Mouse (Mus musculus) left cerebral cortex, adult 11 months (tissue): Measurements from ENCODE around the gene Adamtsl2.

ENCODE experiments used
- DNase-seq: peaks from one replicate; pipeline ENCODE4 v3.0.0; 2022; ENCODE audit warnings: low spot score

Adamtsl2 gene

DNA sequence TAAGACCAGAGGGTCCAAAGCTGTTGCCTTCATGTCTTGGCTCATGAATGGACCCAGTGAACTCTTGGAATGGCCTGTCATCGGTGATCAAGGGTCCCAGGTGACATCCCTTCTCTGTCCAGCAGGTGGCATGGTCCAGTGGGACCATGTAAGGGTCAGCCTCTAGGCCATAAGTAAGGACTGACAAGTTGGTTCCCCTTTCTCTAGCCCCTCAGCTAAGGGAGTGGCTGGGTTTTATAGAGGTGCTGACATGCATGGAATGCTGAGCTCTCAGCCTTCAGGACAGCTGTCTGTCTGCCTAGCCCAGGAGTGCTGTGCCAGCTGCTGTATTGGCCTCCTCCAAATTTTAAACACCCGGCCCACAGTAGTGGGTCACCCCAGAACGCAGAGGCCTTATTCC, 3.7 kb upstream of the Adamtsl2 start:
- DNase-seq = no peak

DNA sequence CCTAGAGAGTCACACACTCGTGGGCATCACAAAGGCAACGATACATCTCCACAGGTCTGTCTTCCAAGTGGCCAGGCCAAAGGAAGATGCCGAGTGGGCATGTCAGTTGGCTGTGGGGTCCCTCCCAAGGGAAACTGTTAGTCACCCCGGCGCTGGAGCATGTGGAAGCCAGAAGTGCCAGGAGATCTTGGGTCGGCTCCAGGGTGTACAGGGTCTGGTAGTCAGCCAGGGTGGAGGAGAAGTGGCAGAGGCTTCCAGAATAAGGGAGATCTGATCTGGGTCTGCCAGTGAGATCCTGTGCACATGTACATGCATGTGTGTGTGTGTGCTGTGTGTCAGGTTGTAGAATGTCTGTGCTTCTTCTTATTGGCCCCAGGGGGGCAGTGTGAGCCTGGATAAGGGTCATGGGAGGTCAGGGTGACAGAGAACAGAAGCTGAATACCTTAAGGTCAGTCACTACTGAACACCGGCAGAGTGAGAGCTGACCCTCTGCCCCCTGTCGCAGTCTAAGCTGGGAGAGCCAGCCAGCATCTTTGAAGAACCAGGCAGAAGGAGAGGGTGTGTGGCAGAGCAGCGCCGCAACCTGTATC, 1.4 kb upstream of the Adamtsl2 start:
- DNase-seq = no peak

GRCm38 (mm10) chr2:27078312-27078711, 867 bp upstream of the Adamtsl2 start:
- DNase-seq = no peak

GRCm38 (mm10) chr2:27079649-27080048, 470 bp downstream of the Adamtsl2 start:
- no peak for DNase-seq

GRCm38 (mm10) chr2:27083761-27084475, 4.7 kb downstream of the Adamtsl2 start:
- DNase-seq = no peak

- no peak for DNase-seq
Observed at GRCm38 (mm10) chr2:27084963-27085362, 5.8 kb downstream of the Adamtsl2 start.

DNA sequence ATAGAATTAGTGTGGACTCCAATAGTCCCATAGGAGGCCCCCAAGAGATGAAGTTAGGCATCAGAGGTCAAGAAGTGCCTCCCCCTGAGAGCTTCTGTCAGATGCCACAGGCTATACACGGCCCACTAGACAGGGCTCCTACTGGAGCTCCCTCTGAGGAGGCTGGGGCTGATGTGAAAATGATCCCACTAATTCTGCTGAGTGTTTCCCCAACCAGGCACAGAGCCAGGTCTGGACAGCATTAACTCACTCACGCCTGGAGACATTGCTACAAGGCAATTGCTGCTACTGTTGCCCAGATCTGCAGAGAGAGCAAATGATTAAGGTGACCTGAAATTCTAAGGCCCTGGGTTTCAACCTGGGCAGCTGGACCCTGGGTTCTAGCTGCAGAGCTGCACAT, 6.6 kb downstream of the Adamtsl2 start:
- no peak for DNase-seq

DNA sequence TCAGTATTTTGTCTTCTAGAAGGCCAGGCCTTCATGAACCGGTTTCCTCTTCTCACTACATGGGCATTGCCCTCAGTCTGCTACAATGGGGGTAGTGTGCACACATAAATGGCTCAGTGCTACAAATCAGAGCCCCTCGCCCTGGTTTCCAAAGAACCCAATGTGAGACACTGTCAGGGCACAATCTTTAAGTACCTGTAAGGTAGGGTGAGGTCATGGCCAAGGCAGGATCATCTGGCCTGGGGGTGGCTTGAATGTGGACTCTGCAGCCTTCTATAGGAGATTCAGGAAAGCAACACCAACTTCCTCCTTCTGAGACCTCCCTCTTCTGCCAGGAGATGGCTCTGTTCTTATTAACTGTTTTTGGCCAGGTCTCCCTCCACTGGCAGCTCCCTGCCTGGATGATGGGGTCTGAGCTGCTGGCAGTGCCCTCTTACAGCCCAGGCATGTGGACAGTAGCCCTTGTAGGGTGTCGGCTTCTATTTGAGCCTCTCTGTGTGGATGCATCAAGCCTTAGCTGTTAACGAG, 7.4 kb downstream of the Adamtsl2 start:
- no peak for DNase-seq

DNA sequence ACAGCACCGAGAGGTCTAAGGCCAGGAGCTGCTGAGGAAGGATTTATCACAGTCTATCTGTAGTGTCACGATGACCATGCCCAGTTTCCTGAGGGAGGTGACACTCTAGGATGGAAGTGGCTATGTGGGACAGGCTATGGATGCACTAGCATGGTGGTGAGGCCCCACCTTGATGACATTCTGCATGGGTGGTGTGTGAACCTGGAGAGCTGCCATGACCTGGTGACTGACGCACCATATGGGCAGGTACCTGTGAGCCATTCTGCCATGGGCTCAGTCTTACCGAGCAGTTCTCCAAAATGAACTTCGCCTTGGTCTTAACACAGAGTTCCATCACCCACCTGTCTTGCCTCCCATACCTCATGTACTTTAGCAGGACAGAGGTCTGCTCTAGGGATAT, 8.4 kb downstream of the Adamtsl2 start:
- no peak for DNase-seq

DNA sequence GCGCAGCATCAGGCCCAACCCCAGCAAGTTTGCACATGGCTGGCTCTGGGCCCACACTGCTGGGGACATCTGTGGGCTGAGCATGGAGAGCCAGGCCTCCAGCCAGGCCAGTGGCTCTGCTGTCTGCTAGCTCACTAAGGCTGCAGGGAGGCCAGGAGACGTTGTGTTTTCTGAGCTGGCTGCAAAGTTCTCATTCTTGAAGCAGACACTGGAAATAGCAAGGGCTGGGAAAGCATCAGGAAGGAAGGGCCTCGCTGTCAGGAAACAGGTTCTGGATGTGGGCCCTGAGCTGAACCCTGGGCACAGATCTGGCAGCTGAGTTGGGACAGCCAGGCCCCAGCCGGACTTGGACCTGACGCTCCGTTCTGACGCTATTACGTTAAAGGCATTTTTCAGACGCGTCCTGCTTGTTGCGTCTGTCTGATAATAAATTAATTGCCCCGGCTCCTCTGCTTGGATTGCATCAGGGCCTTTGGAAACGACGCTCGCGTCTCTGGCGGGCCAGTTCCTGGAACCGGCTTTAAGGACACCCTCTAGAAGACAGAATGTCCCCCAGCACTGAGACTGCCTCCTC, 9.0 kb downstream of the Adamtsl2 start:
- no peak for DNase-seq

DNA sequence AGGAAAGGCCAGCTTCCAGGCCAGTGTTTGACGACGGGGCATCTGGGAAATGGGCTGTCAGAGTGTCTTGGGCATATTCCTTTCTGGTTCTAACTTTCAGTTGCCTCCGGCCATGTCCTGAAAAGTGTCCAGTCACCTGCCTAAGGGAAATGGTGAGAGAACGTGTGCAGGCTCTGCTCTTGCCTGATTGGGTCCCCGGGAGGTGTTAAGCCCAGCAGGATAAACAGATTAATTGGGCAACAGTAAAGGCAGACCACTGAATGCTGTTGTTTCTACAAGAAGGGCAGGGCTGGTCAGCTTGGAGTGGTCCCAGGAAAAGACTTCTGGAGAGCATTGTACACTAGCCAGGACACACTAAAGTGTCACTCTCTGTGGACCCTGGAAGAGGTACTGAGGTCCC, 9.5 kb downstream of the Adamtsl2 start:
- DNase-seq = no peak

- no peak for DNase-seq
Observed at GRCm38 (mm10) chr2:27089238-27089637, 10.1 kb downstream of the Adamtsl2 start.

DNA sequence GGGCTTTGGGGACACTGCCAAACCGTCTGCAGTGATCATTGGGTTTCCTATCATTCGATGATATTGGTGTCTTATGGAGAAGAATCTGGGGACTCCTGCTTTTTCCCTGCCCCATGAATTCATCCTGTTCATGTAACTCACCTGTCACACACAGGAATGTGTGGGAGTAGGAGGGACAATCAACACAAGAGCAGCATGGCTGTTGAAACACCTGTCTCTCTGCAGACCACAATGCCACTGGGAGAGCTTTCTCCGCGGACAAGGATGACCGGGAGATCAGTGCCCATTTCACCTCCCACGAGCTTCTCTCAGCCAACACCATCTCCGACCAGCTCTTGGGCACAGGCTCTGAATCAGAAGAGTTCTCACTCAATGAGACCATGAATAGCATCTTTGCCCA, 16.0 kb downstream of the Adamtsl2 start:
- DNase-seq = no peak

GRCm38 (mm10) chr2:27096341-27096981, 17.3 kb downstream of the Adamtsl2 start:
- peak; percentile 70 for DNase-seq

DNA sequence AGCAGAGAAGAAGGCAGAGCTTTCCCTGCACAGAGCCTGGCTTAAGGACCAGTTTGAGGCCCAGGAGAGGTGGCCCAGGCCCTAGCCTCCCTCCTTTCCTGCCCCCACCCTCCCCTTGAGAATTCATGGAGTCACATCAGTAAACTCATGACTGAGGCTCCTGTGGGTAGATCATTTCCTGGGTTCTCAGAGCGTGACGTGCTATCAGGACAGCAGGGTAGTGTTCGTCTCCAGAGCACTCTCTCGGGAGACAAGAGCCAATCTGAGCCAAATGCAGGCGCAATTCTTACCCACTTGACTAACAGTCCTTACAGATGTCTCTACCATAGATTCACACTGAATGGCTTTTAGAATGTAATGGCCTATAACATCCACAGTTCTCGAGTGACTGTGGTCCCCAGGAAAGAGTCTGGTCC, 18.1 kb downstream of the Adamtsl2 start:
- no peak for DNase-seq

- DNase-seq = no peak
Observed at GRCm38 (mm10) chr2:27097776-27098175, 18.6 kb downstream of the Adamtsl2 start.

DNA sequence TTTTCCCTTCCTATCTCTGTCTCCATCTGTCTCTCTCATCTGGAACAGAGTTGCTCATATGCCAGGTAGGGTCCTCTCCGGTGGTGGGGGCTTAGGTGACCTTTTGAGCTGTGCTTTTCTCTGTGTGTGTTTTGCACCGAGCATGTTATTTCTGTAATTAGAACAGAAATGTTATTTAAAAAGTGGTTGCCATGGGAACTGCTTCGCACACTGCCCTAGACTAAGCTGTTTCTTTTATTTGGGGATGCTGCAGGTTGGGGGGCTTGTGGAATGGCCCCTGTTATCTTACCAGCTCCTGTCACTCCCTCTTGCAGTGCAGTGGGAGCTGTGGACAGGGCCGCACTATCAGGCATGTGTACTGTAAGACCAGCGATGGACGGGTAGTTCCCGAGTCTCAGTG, 24.4 kb downstream of the Adamtsl2 start:
- DNase-seq = no peak

DNA sequence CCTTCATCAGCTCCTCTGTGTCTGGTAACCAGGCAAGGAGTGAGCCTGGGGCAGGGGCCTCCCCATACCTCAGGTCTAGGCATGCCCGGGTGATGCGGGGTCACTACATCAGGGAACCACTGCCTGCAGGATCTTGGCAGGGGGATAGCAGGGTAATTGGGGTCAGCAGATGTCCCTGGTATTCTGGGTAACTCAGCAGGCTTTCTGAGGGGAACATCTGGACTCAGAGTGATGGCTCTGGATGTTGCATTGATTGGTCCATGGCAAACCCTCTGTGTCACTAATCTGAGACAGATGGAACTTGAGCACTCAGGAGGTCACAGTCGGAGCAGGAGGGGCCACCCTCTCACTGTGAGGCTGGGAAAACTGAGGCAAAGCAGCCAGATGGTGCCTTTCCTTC, 27.6 kb downstream of the Adamtsl2 start:
- DNase-seq = no peak

DNA sequence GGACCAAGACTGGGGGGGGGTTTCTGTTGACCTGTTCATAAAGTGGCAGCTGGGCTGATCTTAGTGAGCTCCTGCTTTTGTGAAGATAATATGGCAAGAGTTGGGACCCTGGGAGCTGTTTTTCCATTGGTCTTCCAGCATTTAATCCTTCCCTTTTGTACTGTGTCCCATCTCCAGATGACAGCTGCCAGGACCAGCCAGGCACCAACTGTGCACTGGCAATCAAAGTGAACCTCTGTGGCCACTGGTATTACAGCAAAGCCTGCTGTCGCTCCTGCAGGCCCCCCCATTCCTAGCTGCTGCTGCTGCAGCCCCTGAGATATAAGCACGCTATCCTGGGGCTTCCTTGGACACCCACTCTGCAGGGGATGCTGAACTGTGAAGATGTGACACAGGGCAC, 29.0 kb downstream of the Adamtsl2 start:
- DNase-seq = no peak

DNA sequence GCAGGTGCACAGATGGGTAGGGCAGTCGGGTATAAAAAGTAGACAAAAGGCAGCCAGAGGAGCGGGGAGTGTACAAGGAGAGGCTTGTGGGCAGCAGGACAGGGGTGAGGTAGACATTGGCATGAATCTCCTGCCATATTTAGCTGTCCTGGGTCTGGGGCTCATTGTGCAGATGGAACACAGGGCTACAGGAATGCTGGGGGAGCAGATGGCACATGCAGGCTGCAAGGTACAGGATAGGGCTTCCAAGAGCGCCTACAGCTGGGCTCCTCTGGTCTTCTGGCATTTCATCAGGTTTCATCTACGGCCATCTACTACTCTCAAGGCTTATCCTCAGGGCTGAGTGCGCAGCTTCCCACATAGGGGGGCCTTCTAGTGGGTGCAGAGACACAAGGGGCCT, 29.9 kb downstream of the Adamtsl2 start:
- DNase-seq = no peak

DNA sequence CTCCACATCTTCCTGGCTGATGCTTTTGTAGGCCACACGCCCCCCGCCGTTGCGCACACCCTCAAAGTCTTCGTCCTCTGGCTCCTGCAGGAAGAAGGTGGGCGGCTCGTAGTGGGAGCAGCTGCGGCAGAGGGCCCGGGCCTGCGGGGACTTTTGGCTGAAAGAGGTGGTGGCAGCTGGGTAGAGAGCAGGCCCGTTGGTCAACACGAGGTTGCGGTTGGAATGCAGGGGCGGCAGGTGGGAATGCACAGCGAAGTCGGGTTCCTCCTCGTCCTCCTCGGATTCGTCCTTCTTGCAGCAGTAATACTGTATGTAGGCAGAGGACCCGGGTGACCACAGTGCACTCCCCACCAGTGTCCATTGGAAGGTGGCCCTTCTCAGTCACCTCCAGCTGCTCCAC, 33.4 kb downstream of the Adamtsl2 start:
- no peak for DNase-seq

DNA sequence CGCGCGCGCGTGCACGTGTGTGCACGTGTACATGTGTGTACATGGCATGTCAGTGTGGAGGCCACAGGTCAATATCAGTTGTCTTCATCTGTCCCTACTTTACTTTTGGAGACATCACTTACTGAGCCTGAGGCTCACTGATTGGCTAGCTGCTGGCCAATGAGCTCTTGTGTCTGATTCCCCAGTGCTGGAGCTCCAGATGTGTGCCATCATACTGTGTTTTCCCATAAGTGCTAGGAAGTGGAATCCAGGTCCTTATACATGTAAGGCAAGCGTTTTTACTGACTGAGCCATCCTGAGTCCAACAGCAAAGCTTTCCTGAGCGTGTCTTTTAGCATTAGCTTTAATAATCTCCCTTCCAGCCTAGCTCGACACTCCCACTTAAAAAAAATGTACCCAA, 35.0 kb downstream of the Adamtsl2 start:
- no peak for DNase-seq

DNA sequence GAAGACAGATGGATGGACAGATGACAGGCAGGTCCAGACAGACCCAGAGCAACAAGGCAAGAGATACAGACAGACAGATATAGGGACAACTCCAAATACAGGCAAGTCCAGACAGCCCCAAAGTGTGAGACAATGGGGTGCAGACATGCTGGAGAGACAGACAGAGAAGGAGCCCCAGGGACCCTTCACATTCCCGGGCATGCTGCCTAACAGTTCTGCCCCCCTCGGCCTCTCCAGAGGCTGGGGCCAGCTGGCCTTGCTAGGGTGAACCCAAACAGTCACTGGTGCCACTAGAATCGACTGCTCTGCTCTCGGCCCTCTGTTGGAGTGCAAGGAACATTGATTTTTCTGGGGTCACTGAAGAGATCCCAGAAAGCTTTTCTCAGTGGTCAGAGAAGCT, 39.3 kb downstream of the Adamtsl2 start:
- DNase-seq = no peak
